Mouse (Mus musculus): ENCODE results near the gene Ostf1.
"Not testable (repeated sequence)": the region's sequence is repeated elsewhere in the genome, so short reads cannot be mapped to it uniquely, and the experiment has no call there.

- TF ChIP-seq CTCF (IDR thresholded peaks at IDR 0.05; ENCODE audit: control insufficient read depth, insufficient read depth, insufficient replicate concordance, low read depth, low read length); POLR2A (IDR thresholded peaks at IDR 0.05; ENCODE audit: control insufficient read depth, low read depth, low read length): not testable (repeated sequence)
These were observed 42.8 kb downstream of the Ostf1 start for GRCm38 (mm10) chr19:18588801-18589200.

Measured in testis, adult 2 months (tissue).